Comparison of ENCODE assay signal across 8 mouse cellular contexts in genomic region chr8:106511531-106512041, GRCm38 (mm10). TPM values are rescaled to one million over a fixed set of nuclear protein-coding genes. Genes with fewer than 3 reads are reported as not detected.
DNase-seq lines count a peak whose midpoint lies in the region; ATAC-seq lines count a peak whose summit lies in the region.
"Had no signal": no experiment of that assay in that cellular context is flagged by ENCODE, and none has a peak within 500 bp of the region (broad histone marks: within the 10 kb centered on the region; RNA-seq: fewer than 3 reads in every experiment).

No protein-coding gene starts in this region.

- peak overlapping the region; percentile 72 for H3K4me2 ChIP-seq in embryonic facial prominence, embryonic 15.5 days (replicated peaks)
- H3K4me2 ChIP-seq in intestine, embryonic 16.5 days (ENCODE audit: low read depth, low read length) = peak overlapping the region; percentile 82

- peak overlapping the region; percentile 74 for H3K27ac ChIP-seq in embryonic facial prominence, embryonic 15.5 days (replicated peaks)
- peak overlapping the region; percentile 73 for H3K27ac ChIP-seq in intestine, embryonic 16.5 days (ENCODE audit: low read length)

- H3K9ac ChIP-seq in embryonic facial prominence, embryonic 15.5 days = peak overlapping the region; percentile 39
- peak overlapping the region; percentile 70 for H3K9ac ChIP-seq in intestine, embryonic 16.5 days (ENCODE audit: low read depth, low read length)

- no peaks in the 10 kb centered on the region for H3K36me3 ChIP-seq in embryonic facial prominence, embryonic 15.5 days
- H3K36me3 ChIP-seq in intestine, embryonic 16.5 days (ENCODE audit: control insufficient read depth, insufficient read depth, low read length) = no peaks in the 10 kb centered on the region

- no peak for ATAC-seq in embryonic facial prominence, embryonic 15.5 days (ENCODE audit: insufficient number of reproducible peaks, low FRiP score, low TSS enrichment, low read depth)
- ATAC-seq in intestine, embryonic 16.5 days = peak; percentile 38

- H3K9me3 ChIP-seq in embryonic facial prominence, embryonic 15.5 days (replicated peaks) = no peaks in the 10 kb centered on the region
- no peaks in the 10 kb centered on the region for H3K9me3 ChIP-seq in intestine, embryonic 16.5 days (ENCODE audit: control insufficient read depth, low read length)

- peaks cover 11% of the 10 kb centered on the region; the same call in 1 of the 2 replicates for H3K27me3 ChIP-seq in embryonic facial prominence, embryonic 15.5 days
- H3K27me3 ChIP-seq in intestine, embryonic 16.5 days (replicated peaks; ENCODE audit: control insufficient read depth, insufficient read depth, low read length) = no peaks in the 10 kb centered on the region

- H3K4me1 ChIP-seq in embryonic facial prominence, embryonic 15.5 days = peaks cover 45% of the 10 kb centered on the region
- peaks cover 26% of the 10 kb centered on the region for H3K4me1 ChIP-seq in intestine, embryonic 16.5 days (ENCODE audit: control insufficient read depth, insufficient read depth, low read length)

- peak; percentile 69 for DNase-seq in embryo, embryonic 10 days (ENCODE audit: low spot score)
- DNase-seq in lung, postnatal 10 days = peak; percentile 46
- peak; percentile 45 for DNase-seq in testis, postnatal 14 days (ENCODE audit: low spot score)
- DNase-seq in cerebellum, postnatal 14 days = no peak
- DNase-seq in layer of hippocampus, postnatal 14 days (ENCODE audit: low spot score in 2 of 2) = no peak

- under 1% methylated on average over 30 of the region's 30 CpGs for WGBS in embryonic facial prominence, embryonic 15.5 days
- 2% methylated on average over 29 of the region's 30 CpGs for WGBS in intestine, embryonic 16.5 days

- peak overlapping the region; percentile 52 for H3K4me3 ChIP-seq in embryonic facial prominence, embryonic 15.5 days (replicated peaks)
- peak overlapping the region; percentile 54 for H3K4me3 ChIP-seq in intestine, embryonic 16.5 days (ENCODE audit: low read length)

RNA-seq across cellular contexts. Expression of gene Cdh3, which starts 0.9 kb away (rescaled TPM):
- polyA plus RNA-seq in embryonic facial prominence, embryonic 15.5 days (2015; fragmentation: Nextera tagmentation; extraction: Ambion mirVana) = 23.0 and 24.5 TPM in 2 replicates
- 11.5 and 12.5 TPM in 2 replicates for polyA plus RNA-seq in intestine, embryonic 16.5 days (2015; fragmentation: Nextera tagmentation; extraction: Ambion mirVana)
- 1 to 10 TPM in 1 of 2 experiments, under 1 TPM in 1; 0.12 to 1.5 TPM for total RNA-seq in layer of hippocampus, postnatal 14 days (2021)
- total RNA-seq: neutrophil, adult 5-6 weeks had no signal

RNA-seq across cellular contexts. Expression of gene 6030452D12Rik, which starts 11.3 kb away (rescaled TPM):
- polyA plus RNA-seq in embryonic facial prominence, embryonic 15.5 days (2015; fragmentation: Nextera tagmentation; extraction: Ambion mirVana) = not detected in 2 replicates
- not detected in 2 replicates for polyA plus RNA-seq in intestine, embryonic 16.5 days (2015; fragmentation: Nextera tagmentation; extraction: Ambion mirVana)
- not detected for total RNA-seq in layer of hippocampus, postnatal 14 days (2021)
- total RNA-seq: neutrophil, adult 5-6 weeks had no signal

Comparison
In these comparisons a context has a peak if more than half of its experiments do, and no peak if none do; other contexts are left out.
1. DNase-seq: peak in embryo, embryonic 10 days (single experiment), lung, postnatal 10 days (single experiment) and testis, postnatal 14 days (single experiment); none in cerebellum, postnatal 14 days (0 of 2) and layer of hippocampus, postnatal 14 days (0 of 2).